Mouse (Mus musculus) right cerebral cortex, postnatal 25 days (tissue): ENCODE measurements around the gene Tnni1.

ENCODE experiments used
- DNase-seq: peaks from one replicate; pipeline ENCODE4 v3.0.0; 2022

Gene Tnni1

GRCm38 (mm10) chr1:135811016-135811646 is 31.9 kb downstream of the Tnni1 start:
- peak; percentile 63 for DNase-seq

GRCm38 (mm10) chr1:135812205-135812604 is 33.0 kb downstream of the Tnni1 start:
- DNase-seq, result no peak

- DNase-seq, result no peak
Observed at GRCm38 (mm10) chr1:135812618-135813017, 33.4 kb downstream of the Tnni1 start.

GRCm38 (mm10) chr1:135813071-135813470 is 33.8 kb downstream of the Tnni1 start:
- DNase-seq, result no peak

- no peak for DNase-seq
Observed at GRCm38 (mm10) chr1:135813687-135814395, 34.6 kb downstream of the Tnni1 start.

GRCm38 (mm10) chr1:135814531-135814930 is 35.3 kb downstream of the Tnni1 start:
- no peak for DNase-seq

GRCm38 (mm10) chr1:135817595-135817994 is 38.4 kb downstream of the Tnni1 start:
- DNase-seq, result no peak

GRCm38 (mm10) chr1:135818481-135819086 is 39.4 kb downstream of the Tnni1 start, which contains the start of gene Lad1:
Gene Lad1, plus strand, starts transcription at chr1:135818598.
- DNase-seq, result peak; percentile 31

- DNase-seq, result no peak
Observed at GRCm38 (mm10) chr1:135820071-135820470, 40.8 kb downstream of the Tnni1 start.

GRCm38 (mm10) chr1:135820736-135821364 is 41.6 kb downstream of the Tnni1 start:
- peak; percentile 28 for DNase-seq

GRCm38 (mm10) chr1:135821780-135822179 is 42.5 kb downstream of the Tnni1 start:
- no peak for DNase-seq

GRCm38 (mm10) chr1:135828918-135829317 is 49.7 kb downstream of the Tnni1 start:
- DNase-seq, result no peak

GRCm38 (mm10) chr1:135834206-135834859 is 55.1 kb downstream of the Tnni1 start:
- DNase-seq, result no peak

- DNase-seq, result no peak
Observed at GRCm38 (mm10) chr1:135834983-135835382, 55.7 kb downstream of the Tnni1 start.

GRCm38 (mm10) chr1:135835716-135836483 is 56.7 kb downstream of the Tnni1 start, which contains the start of gene Tnnt2:
Gene Tnnt2, plus strand, starts transcription at chr1:135836354.
- DNase-seq, result no peak

GRCm38 (mm10) chr1:135838626-135839025 is 59.4 kb downstream of the Tnni1 start:
- DNase-seq, result no peak

- DNase-seq, result no peak
Observed at GRCm38 (mm10) chr1:135839065-135839464, 59.8 kb downstream of the Tnni1 start.

- peak; percentile 14 for DNase-seq
Observed at GRCm38 (mm10) chr1:135840675-135841395, 61.6 kb downstream of the Tnni1 start.

GRCm38 (mm10) chr1:135843519-135844262 is 64.5 kb downstream of the Tnni1 start:
- DNase-seq, result no peak

- no peak for DNase-seq
Observed at GRCm38 (mm10) chr1:135844481-135844880, 65.2 kb downstream of the Tnni1 start.

- no peak for DNase-seq
Observed at GRCm38 (mm10) chr1:135846632-135847031, 67.4 kb downstream of the Tnni1 start.
